Mouse (Mus musculus) liver, adult 2 months (tissue): ENCODE results near the gene Serpinb7. TPM values are rescaled to one million over a fixed set of nuclear protein-coding genes. Genes with fewer than 3 reads are reported as not detected.

ENCODE experiments used
- DNase-seq: peaks from one replicate; pipeline ENCODE4 v3.0.0-alpha.2; 2011; ENCODE audit warnings: low read depth, low spot score; ENCODE audit errors: extremely low read depth
- H3K27ac ChIP-seq: fragments of 200-500 bp; replicated peaks from 2 replicates; pipeline ENCODE4 v1.5.1; 2012; ENCODE audit warnings: low read depth, mild to moderate bottlenecking, control low read depth, inconsistent platforms, low read length; ENCODE audit not compliant: insufficient read depth
- H3K27me3 ChIP-seq: fragments of 200-500 bp; 2 replicates; pipeline ENCODE4 v1.6.1; 2012; ENCODE audit warnings: mild to moderate bottlenecking, moderate library complexity, low read length, inconsistent platforms; ENCODE audit not compliant: control insufficient read depth, insufficient read depth
- H3K36me3 ChIP-seq: fragments of 200-500 bp; 2 replicates; pipeline ENCODE4 v1.6.1; 2012; ENCODE audit warnings: low read length, inconsistent platforms; ENCODE audit not compliant: control insufficient read depth, insufficient read depth
- H3K4me1 ChIP-seq: fragments of 200-500 bp; 2 replicates; pipeline ENCODE4 v1.6.1; 2011; ENCODE audit warnings: low read length; ENCODE audit not compliant: control insufficient read depth, insufficient read depth
- H3K4me3 ChIP-seq: fragments of 200-500 bp; 2 replicates; pipeline ENCODE4 v1.5.1; 2011; ENCODE audit warnings: low read depth, mild to moderate bottlenecking, control low read depth, low read length, moderate library complexity; ENCODE audit not compliant: insufficient read depth
- H3K79me2 ChIP-seq: fragments of 200-500 bp; 2 replicates; pipeline ENCODE4 v1.6.1; 2012; ENCODE audit warnings: inconsistent platforms, mild to moderate bottlenecking, low read length, moderate library complexity; ENCODE audit not compliant: control insufficient read depth, insufficient read depth
- H3K9ac ChIP-seq: fragments of 200-500 bp; 2 replicates; pipeline ENCODE4 v1.6.1; 2012; ENCODE audit warnings: low read depth, mild to moderate bottlenecking, control low read depth, inconsistent platforms, low read length
- CTCF ChIP-seq: fragments of 200-500 bp; IDR thresholded peaks from 2 replicates; pipeline ENCODE4 v1.5.1; 2011; ENCODE audit warnings: low read depth, low read length, control low read depth
- POLR2A ChIP-seq: fragments of 200-500 bp; IDR thresholded peaks from 2 replicates; pipeline ENCODE4 v1.6.1; 2011; ENCODE audit warnings: low read length, control low read depth; ENCODE audit not compliant: insufficient read depth; ENCODE audit errors: extremely low read depth
- WGBS: fragments of 180-500 bp; shearing (Covaris S2); methylation state at CpG from one replicate; pipeline ENCODE4 v1.1.7; 2018; 5-methylcytosine and 5-hydroxymethylcytosine counted together
- polyA plus RNA-seq: library from polyadenylated mRNA; depleted of rRNA; stranded (reverse); fragments of >200 nt; gene quantifications from 2 replicates; pipeline ENCODE4 v1.2.3, GENCODE M21; 2012
- total RNA-seq: library from RNA; depleted of rRNA; stranded (reverse); fragments of >200 nt; gene quantifications from 2 replicates; pipeline ENCODE4 v1.2.3, GENCODE M21; 2014

Gene Serpinb7
- total and polyA plus RNA-seq, 2 experiments = 0.18 TPM; not detected in 1

DNA sequence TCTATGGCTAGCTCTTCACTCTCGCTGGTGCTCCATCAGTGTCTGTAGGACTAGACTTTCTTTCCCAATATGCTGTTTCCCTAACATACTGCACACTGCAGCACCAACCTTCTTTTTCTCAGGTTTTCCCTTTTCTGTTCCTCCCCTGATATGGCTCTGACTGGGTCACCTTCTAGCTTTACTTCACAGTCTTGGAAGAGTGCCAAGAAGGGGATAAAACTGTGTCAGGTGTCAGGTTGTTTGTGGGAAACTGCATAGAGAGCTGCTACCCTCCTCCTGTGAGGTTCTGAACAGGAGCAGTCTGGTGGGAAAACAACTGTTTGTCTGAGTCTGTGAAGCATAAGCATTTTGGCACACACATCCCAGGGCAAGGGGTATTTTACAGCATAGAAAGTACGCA, 30.5 kb upstream of the Serpinb7 start:
- no peak for DNase-seq
- no peak overlapping the region for H3K9ac ChIP-seq
- 60% methylated on average over 2 of the region's 2 CpGs for WGBS
- H3K36me3 ChIP-seq = no peaks in the 10 kb centered on the region
- H3K4me1 ChIP-seq = no peaks in the 10 kb centered on the region
- H3K79me2 ChIP-seq = no peaks in the 10 kb centered on the region
- TF ChIP-seq POLR2A (no peak), CTCF (no peak)
- H3K4me3 ChIP-seq = no peak overlapping the region
- H3K27me3 ChIP-seq = no peaks in the 10 kb centered on the region
- no peak overlapping the region for H3K27ac ChIP-seq

DNA sequence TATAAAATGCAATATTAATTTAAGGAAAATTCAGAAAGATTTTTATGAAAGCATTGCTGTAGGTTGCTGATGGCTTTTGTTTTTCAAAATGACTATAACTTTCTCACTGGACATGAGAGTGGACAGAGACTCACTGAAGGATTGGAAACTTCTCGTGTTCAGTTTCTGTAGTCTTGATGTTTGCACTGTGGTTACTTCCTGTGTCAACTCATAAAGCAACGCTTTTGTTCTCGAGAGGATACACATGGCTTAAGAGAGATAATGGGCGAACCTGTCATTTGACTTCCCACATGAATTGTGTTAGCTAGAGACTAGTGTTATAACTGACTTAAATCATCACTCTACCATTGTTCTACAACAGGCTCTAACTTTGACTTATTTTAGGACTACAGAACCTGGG, 22.5 kb upstream of the Serpinb7 start:
- no peak overlapping the region for H3K27ac ChIP-seq
- H3K79me2 ChIP-seq = no peaks in the 10 kb centered on the region
- H3K9ac ChIP-seq = no peak overlapping the region
- H3K4me1 ChIP-seq = no peaks in the 10 kb centered on the region
- H3K4me3 ChIP-seq = no peak overlapping the region
- no peaks in the 10 kb centered on the region; the same call in 1 of the 2 replicates for H3K27me3 ChIP-seq
- DNase-seq = no peak
- TF ChIP-seq CTCF (no peak), POLR2A (no peak)
- no peaks in the 10 kb centered on the region for H3K36me3 ChIP-seq
- 55% methylated on average over 4 of the region's 4 CpGs for WGBS

DNA sequence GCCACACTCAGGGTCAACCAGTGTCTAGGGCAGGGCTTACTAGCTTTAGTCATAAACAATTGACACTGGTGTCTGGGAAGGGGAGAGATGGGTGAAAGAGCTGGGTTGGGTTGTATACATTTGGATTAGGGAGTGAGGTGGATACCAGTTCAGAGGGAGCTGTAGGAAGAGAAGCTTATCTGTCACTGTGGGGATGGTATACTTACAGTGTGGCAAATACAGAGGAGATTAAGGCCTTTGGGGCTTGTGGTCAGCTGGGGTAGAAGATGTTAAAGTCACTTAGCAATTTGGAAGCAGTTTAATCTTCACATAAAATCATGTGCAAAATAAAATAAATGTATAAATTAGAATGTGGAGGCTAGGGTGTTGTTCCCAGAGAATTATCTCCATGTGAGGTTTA, 21.1 kb upstream of the Serpinb7 start:
- H3K4me1 ChIP-seq = no peaks in the 10 kb centered on the region
- H3K36me3 ChIP-seq = no peaks in the 10 kb centered on the region
- H3K9ac ChIP-seq = no peak overlapping the region
- no peak overlapping the region for H3K27ac ChIP-seq
- DNase-seq = no peak
- no peaks in the 10 kb centered on the region; the same call in 1 of the 2 replicates for H3K27me3 ChIP-seq
- no peaks in the 10 kb centered on the region for H3K79me2 ChIP-seq
- H3K4me3 ChIP-seq = no peak overlapping the region
- no peak for TF ChIP-seq POLR2A
- TF ChIP-seq CTCF = no peak

- Histone ChIP-seq H3K27ac (no peak overlapping the region), H3K9ac (no peak overlapping the region), H3K4me1 (no peaks in the 10 kb centered on the region), H3K79me2 (no peaks in the 10 kb centered on the region), H3K4me3 (no peak overlapping the region), H3K36me3 (no peaks in the 10 kb centered on the region), H3K27me3 (no peaks in the 10 kb centered on the region; the same call in 1 of the 2 replicates)
- TF ChIP-seq POLR2A = no peak
- TF ChIP-seq CTCF = no peak
- no peak for DNase-seq
Measured at GRCm38 (mm10) chr1:107381491-107381890, 18.0 kb upstream of the Serpinb7 start.

GRCm38 (mm10) chr1:107382404-107382803, 17.1 kb upstream of the Serpinb7 start:
- 82% methylated on average over 1 of the region's 1 CpGs for WGBS
- no peaks in the 10 kb centered on the region for H3K4me1 ChIP-seq
- TF ChIP-seq CTCF = no peak
- no peak for TF ChIP-seq POLR2A
- no peaks in the 10 kb centered on the region for H3K36me3 ChIP-seq
- no peaks in the 10 kb centered on the region for H3K79me2 ChIP-seq
- no peak overlapping the region for H3K9ac ChIP-seq
- H3K4me3 ChIP-seq = no peak overlapping the region
- no peak for DNase-seq
- no peak overlapping the region for H3K27ac ChIP-seq
- no peaks in the 10 kb centered on the region; the same call in 1 of the 2 replicates for H3K27me3 ChIP-seq

DNA sequence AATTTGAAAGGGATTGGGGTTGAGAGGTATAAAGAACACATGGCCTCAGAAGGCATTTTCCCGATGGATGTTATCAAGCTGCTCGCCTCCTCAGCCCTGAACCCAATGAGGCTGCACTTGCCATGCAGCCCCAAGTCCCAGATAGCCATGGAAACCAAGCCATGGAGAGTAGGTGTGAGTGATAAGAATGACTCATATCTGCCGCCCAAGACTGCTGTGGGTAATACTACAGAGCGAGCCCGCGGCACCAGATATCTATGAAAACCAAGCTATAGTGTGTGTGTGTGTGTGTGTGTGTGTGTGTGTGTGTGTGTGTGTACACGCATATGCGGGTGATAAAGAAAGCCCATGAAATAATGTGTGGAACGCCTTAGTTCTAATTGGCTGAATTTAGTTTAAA, 14.9 kb upstream of the Serpinb7 start:
- no peaks in the 10 kb centered on the region; the same call in 1 of the 2 replicates for H3K27me3 ChIP-seq
- DNase-seq = no peak
- no peak overlapping the region for H3K27ac ChIP-seq
- 90% methylated on average over 9 of the region's 9 CpGs for WGBS
- no peaks in the 10 kb centered on the region for H3K79me2 ChIP-seq
- H3K4me1 ChIP-seq = no peaks in the 10 kb centered on the region
- no peak overlapping the region for H3K9ac ChIP-seq
- no peak for TF ChIP-seq CTCF
- TF ChIP-seq POLR2A = no peak
- no peaks in the 10 kb centered on the region for H3K36me3 ChIP-seq
- H3K4me3 ChIP-seq = no peak overlapping the region
